Mouse (Mus musculus): Measurements from ENCODE around the gene Il17re. TPM values are rescaled to one million over a fixed set of nuclear protein-coding genes. Genes with fewer than 3 reads are reported as not detected.

Il17re gene
- polyA plus RNA-seq, 1 experiment from 2014 or later, result 0.72 TPM

DNA sequence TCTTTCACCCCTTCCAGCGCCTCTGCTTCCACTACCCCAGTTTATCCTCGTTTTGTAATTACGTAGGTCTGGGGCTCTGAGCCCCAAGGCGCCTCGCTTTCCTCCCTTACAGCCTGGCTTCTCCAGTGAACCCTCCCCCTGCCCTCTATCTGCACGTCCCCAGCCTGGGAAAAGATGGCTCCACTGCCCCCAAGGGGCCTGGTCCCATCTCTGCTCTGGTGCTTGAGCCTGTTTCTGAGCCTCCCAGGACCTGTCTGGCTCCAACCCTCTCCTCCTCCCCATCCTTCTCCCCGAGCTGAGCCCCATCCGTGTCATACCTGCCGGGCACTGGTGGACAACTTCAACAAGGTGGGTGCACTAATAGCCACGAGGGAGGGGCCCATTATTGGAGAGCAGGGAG lies 25.4 kb downstream of the Il17re start:
- Histone ChIP-seq H3K36me3 (ENCODE audit: control insufficient read depth, insufficient read depth, low read length) (0 out of 2 replicates have a peak, but pooled peaks cover 3% of the 10 kb centered on the region), H3K9ac (ENCODE audit: low read depth, low read length) (peak overlapping the region; percentile 77), H3K27ac (ENCODE audit: low read depth, low read length) (peak overlapping the region; percentile 88), H3K4me3 (ENCODE audit: low read depth, low read length) (peak overlapping the region; percentile 61), H3K9me3 (replicated peaks; ENCODE audit: control insufficient read depth, low read length) (no peaks in the 10 kb centered on the region), H3K27me3 (ENCODE audit: control insufficient read depth, insufficient read depth, low read length) (peaks cover 12% of the 10 kb centered on the region), H3K4me2 (peak overlapping the region; percentile 87), H3K4me1 (ENCODE audit: control insufficient read depth, insufficient read depth, low read length) (peaks cover 12% of the 10 kb centered on the region; the same call in 1 of the 2 replicates)
- WGBS (ENCODE audit: insufficient replicate concordance), result 13% methylated on average over 10 of the region's 10 CpGs
- no peak for ATAC-seq (replicated peaks; ENCODE audit: insufficient number of reproducible peaks, low FRiP score, low TSS enrichment)

- Histone ChIP-seq H3K36me3 (ENCODE audit: control insufficient read depth, insufficient read depth, low read length) (peaks cover 13% of the 10 kb centered on the region; the same call in 1 of the 2 replicates), H3K9me3 (replicated peaks; ENCODE audit: control insufficient read depth, low read length) (no peaks in the 10 kb centered on the region), H3K4me1 (ENCODE audit: control insufficient read depth, insufficient read depth, low read length) (peaks cover 9% of the 10 kb centered on the region; the same call in 1 of the 2 replicates), H3K9ac (ENCODE audit: low read depth, low read length) (no peak overlapping the region), H3K4me2 (no peak overlapping the region), H3K27me3 (ENCODE audit: control insufficient read depth, insufficient read depth, low read length) (no peaks in the 10 kb centered on the region), H3K4me3 (ENCODE audit: low read depth, low read length) (no peak overlapping the region), H3K27ac (ENCODE audit: low read depth, low read length) (no peak overlapping the region)
- ATAC-seq (replicated peaks; ENCODE audit: insufficient number of reproducible peaks, low FRiP score, low TSS enrichment), result no peak
- WGBS (ENCODE audit: insufficient replicate concordance), result 66% methylated on average over 7 of the region's 7 CpGs
Observed at GRCm38 (mm10) chr6:113487125-113487576, 28.9 kb downstream of the Il17re start.

- no peak overlapping the region for H3K9ac ChIP-seq (ENCODE audit: low read depth, low read length)
- no peak overlapping the region for H3K27ac ChIP-seq (ENCODE audit: low read depth, low read length)
- no peaks in the 10 kb centered on the region for H3K9me3 ChIP-seq (replicated peaks; ENCODE audit: control insufficient read depth, low read length)
- H3K4me1 ChIP-seq (ENCODE audit: control insufficient read depth, insufficient read depth, low read length), result peaks cover 4% of the 10 kb centered on the region; the same call in 1 of the 2 replicates
- H3K36me3 ChIP-seq (ENCODE audit: control insufficient read depth, insufficient read depth, low read length), result peaks cover 13% of the 10 kb centered on the region; the same call in 1 of the 2 replicates
- 91% methylated on average over 14 of the region's 14 CpGs for WGBS (ENCODE audit: insufficient replicate concordance)
- ATAC-seq (replicated peaks; ENCODE audit: insufficient number of reproducible peaks, low FRiP score, low TSS enrichment), result no peak
- H3K27me3 ChIP-seq (ENCODE audit: control insufficient read depth, insufficient read depth, low read length), result no peaks in the 10 kb centered on the region
- no peak overlapping the region for H3K4me2 ChIP-seq
- no peak overlapping the region for H3K4me3 ChIP-seq (ENCODE audit: low read depth, low read length)
Observed at GRCm38 (mm10) chr6:113489410-113489809, 31.1 kb downstream of the Il17re start.

GRCm38 (mm10) chr6:113492101-113492864 lies 34.0 kb downstream of the Il17re start:
- no peak overlapping the region for H3K4me2 ChIP-seq
- peaks cover 13% of the 10 kb centered on the region; the same call in 1 of the 2 replicates for H3K36me3 ChIP-seq (ENCODE audit: control insufficient read depth, insufficient read depth, low read length)
- 67% methylated on average over 24 of the region's 24 CpGs for WGBS (ENCODE audit: insufficient replicate concordance)
- peaks cover 12% of the 10 kb centered on the region for H3K4me1 ChIP-seq (ENCODE audit: control insufficient read depth, insufficient read depth, low read length)
- ATAC-seq (replicated peaks; ENCODE audit: insufficient number of reproducible peaks, low FRiP score, low TSS enrichment), result no peak
- H3K9me3 ChIP-seq (replicated peaks; ENCODE audit: control insufficient read depth, low read length), result no peaks in the 10 kb centered on the region
- no peak overlapping the region for H3K9ac ChIP-seq (ENCODE audit: low read depth, low read length)
- H3K27ac ChIP-seq (ENCODE audit: low read depth, low read length), result no peak overlapping the region
- peaks cover 22% of the 10 kb centered on the region for H3K27me3 ChIP-seq (ENCODE audit: control insufficient read depth, insufficient read depth, low read length)
- no peak overlapping the region for H3K4me3 ChIP-seq (ENCODE audit: low read depth, low read length)

DNA sequence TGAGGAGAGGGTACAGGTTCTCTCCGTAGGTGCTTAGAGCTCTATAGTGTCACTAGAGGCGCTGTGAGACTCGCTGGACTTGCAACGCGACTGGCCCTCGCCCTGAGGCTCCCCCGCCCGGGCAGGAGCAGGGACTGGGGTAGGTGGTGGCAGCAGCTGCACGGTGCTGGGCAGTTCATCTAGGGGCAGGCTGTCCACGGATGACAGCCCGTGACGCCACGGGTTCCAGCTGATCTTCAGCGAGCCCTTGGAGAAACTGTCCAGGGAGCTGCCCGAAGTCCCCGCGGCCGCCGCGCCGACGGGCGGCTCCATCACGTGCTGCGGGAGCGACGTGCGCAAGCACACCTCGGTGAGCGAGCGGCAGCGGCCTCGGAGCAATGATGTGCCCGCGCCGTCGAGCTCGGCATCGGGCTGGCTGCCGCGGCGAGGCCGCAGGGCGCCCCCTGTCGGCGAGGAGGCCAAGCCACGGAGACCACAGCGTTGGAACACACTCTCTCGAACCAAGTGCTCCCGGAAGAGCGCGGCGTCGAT lies 36.0 kb downstream of the Il17re start:
- H3K36me3 ChIP-seq (ENCODE audit: control insufficient read depth, insufficient read depth, low read length), result peaks cover 10% of the 10 kb centered on the region; the same call in 1 of the 2 replicates
- peak overlapping the region; percentile 46 for H3K4me3 ChIP-seq (ENCODE audit: low read depth, low read length)
- peak; percentile 71 for ATAC-seq (replicated peaks; ENCODE audit: insufficient number of reproducible peaks, low FRiP score, low TSS enrichment)
- WGBS (ENCODE audit: insufficient replicate concordance), result 2% methylated on average over 53 of the region's 54 CpGs
- peaks cover 28% of the 10 kb centered on the region for H3K27me3 ChIP-seq (ENCODE audit: control insufficient read depth, insufficient read depth, low read length)
- no peaks in the 10 kb centered on the region for H3K9me3 ChIP-seq (replicated peaks; ENCODE audit: control insufficient read depth, low read length)
- peak overlapping the region; percentile 73 for H3K9ac ChIP-seq (ENCODE audit: low read depth, low read length)
- no peak overlapping the region for H3K27ac ChIP-seq (ENCODE audit: low read depth, low read length)
- H3K4me1 ChIP-seq (ENCODE audit: control insufficient read depth, insufficient read depth, low read length), result peaks cover 12% of the 10 kb centered on the region
- peak overlapping the region; percentile 82 for H3K4me2 ChIP-seq

DNA sequence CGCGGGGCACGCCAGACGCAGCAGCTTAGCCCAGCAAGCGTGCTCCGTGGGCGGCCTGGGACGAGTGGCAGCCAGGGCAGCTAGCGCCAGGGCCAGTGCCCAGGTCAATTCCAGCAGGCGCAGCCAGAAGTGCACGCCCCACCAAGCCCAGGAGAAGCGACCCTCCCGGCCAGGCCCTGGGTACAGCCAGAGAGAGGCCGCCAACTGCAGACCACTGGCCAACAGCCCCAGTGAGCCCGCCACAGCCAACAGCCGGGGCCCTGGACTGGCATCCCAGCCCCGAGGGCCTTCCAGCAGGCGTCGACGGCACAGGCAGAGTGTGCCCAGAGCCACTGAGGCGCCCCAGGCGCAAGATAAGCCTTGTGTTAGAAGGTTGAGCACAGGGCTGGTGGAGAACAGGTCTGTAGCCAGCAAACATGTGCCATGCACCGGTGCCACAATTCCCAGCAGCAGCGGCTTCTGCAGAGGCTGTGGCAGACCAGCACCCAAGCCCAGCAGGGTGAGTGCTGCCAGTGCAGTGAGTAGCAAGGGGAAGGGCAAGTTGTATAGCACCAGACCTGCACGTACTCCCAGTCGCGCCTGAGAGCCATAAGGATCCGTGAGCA lies 36.9 kb downstream of the Il17re start:
- Histone ChIP-seq H3K27ac (ENCODE audit: low read depth, low read length) (no peak overlapping the region), H3K27me3 (ENCODE audit: control insufficient read depth, insufficient read depth, low read length) (peaks cover 36% of the 10 kb centered on the region), H3K4me2 (peak overlapping the region; percentile 82), H3K36me3 (ENCODE audit: control insufficient read depth, insufficient read depth, low read length) (peaks cover 7% of the 10 kb centered on the region; the same call in 1 of the 2 replicates), H3K4me3 (ENCODE audit: low read depth, low read length) (peak overlapping the region; percentile 46), H3K4me1 (ENCODE audit: control insufficient read depth, insufficient read depth, low read length) (peaks cover 12% of the 10 kb centered on the region), H3K9me3 (replicated peaks; ENCODE audit: control insufficient read depth, low read length) (no peaks in the 10 kb centered on the region), H3K9ac (ENCODE audit: low read depth, low read length) (peak overlapping the region; percentile 67)
- WGBS (ENCODE audit: insufficient replicate concordance), result 24% methylated on average over 28 of the region's 28 CpGs
- no peak for ATAC-seq (replicated peaks; ENCODE audit: insufficient number of reproducible peaks, low FRiP score, low TSS enrichment)

DNA sequence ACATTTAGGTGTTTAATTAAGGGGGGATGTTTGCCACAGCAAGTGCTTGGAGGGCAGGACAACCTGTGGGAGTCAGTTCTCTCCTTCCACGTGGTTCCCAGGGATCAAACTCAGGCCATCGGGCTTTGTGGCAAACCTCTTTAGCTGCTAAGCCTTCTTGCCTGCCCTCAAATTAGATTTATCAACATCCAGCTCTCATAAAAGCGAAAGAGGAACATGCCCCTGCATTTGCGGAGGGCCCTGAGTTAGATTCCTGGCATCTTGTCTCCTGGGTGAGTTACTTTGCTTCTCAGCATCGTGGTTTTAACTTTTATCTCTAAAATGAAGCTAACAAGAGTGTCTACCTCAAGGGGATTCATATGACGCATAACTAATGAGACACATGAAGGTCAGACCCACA lies 41.1 kb downstream of the Il17re start:
- Histone ChIP-seq H3K4me3 (ENCODE audit: low read depth, low read length) (no peak overlapping the region), H3K4me1 (ENCODE audit: control insufficient read depth, insufficient read depth, low read length) (peaks cover 16% of the 10 kb centered on the region), H3K27ac (ENCODE audit: low read depth, low read length) (no peak overlapping the region), H3K9me3 (replicated peaks; ENCODE audit: control insufficient read depth, low read length) (peaks cover 2% of the 10 kb centered on the region; the same call in 1 of the 2 replicates), H3K9ac (ENCODE audit: low read depth, low read length) (no peak overlapping the region), H3K36me3 (ENCODE audit: control insufficient read depth, insufficient read depth, low read length) (no peaks in the 10 kb centered on the region), H3K4me2 (no peak overlapping the region), H3K27me3 (ENCODE audit: control insufficient read depth, insufficient read depth, low read length) (peaks cover 61% of the 10 kb centered on the region)
- ATAC-seq (replicated peaks; ENCODE audit: insufficient number of reproducible peaks, low FRiP score, low TSS enrichment), result no peak
- WGBS (ENCODE audit: insufficient replicate concordance), result 66% methylated on average over 6 of the region's 6 CpGs

GRCm38 (mm10) chr6:113501388-113502084 lies 43.3 kb downstream of the Il17re start, which contains the start of gene Prrt3:
Gene Prrt3 (minus strand): TSS chr6:113501931.
- Histone ChIP-seq H3K27ac (ENCODE audit: low read depth, low read length) (no peak within 1 kb of the TSS), H3K4me2 (peak within 1 kb of the TSS; percentile 61), H3K4me1 (ENCODE audit: control insufficient read depth, insufficient read depth, low read length) (peaks cover 6% of the 10 kb centered on the region; the same call in 1 of the 2 replicates), H3K4me3 (ENCODE audit: low read depth, low read length) (peak within 1 kb of the TSS; percentile 34), H3K27me3 (ENCODE audit: control insufficient read depth, insufficient read depth, low read length) (peaks cover 42% of the 10 kb centered on the region), H3K36me3 (ENCODE audit: control insufficient read depth, insufficient read depth, low read length) (no peaks in the 10 kb centered on the region), H3K9ac (ENCODE audit: low read depth, low read length) (peak within 1 kb of the TSS; percentile 56; the same call in 1 of the 2 replicates), H3K9me3 (replicated peaks; ENCODE audit: control insufficient read depth, low read length) (peaks cover 2% of the 10 kb centered on the region; the same call in 1 of the 2 replicates)
- 3% methylated on average over 32 of the region's 32 CpGs for WGBS (ENCODE audit: insufficient replicate concordance)
- no peak for ATAC-seq (replicated peaks; ENCODE audit: insufficient number of reproducible peaks, low FRiP score, low TSS enrichment)

All from heart, embryonic 11.5 days (tissue).